Mouse (Mus musculus) right cerebral cortex, adult 18-20 months (tissue): ENCODE measurements around the gene Sike1.

Experiments
- DNase-seq: peaks from one replicate; pipeline ENCODE4 v3.0.0; 2022; ENCODE audit warnings: mixed read lengths

The Sike1 gene

GRCm38 (mm10) chr3:103040285-103040684 lies 44.8 kb downstream of the Sike1 start:
- no peak for DNase-seq

GRCm38 (mm10) chr3:103040861-103041379 lies 45.4 kb downstream of the Sike1 start:
- DNase-seq: no peak

- no peak for DNase-seq
Measured at GRCm38 (mm10) chr3:103056016-103056595, 60.6 kb downstream of the Sike1 start.

- no peak for DNase-seq
Measured at GRCm38 (mm10) chr3:103057752-103058151, 62.2 kb downstream of the Sike1 start.
